Mouse (Mus musculus): ENCODE data around the gene Hacd2. TPM values are rescaled to one million over a fixed set of nuclear protein-coding genes. Genes with fewer than 3 reads are reported as not detected.

Gene Hacd2
- polyA plus RNA-seq, 1 experiment from 2014 or later, result 120 TPM

- H3K9ac ChIP-seq, result no peak overlapping the region
These were observed 98.4 kb downstream of the Hacd2 start for GRCm38 (mm10) chr16:35120603-35121002.

GRCm38 (mm10) chr16:35127270-35127669, 105.0 kb downstream of the Hacd2 start:
- Histone ChIP-seq H3K9ac (no peak overlapping the region), H3K9me3 (replicated peaks) (no peaks in the 10 kb centered on the region), H3K27me3 (no peaks in the 10 kb centered on the region), H3K36me3 (no peaks in the 10 kb centered on the region), H3K4me2 (replicated peaks) (no peak overlapping the region), H3K4me1 (no peaks in the 10 kb centered on the region), H3K27ac (replicated peaks) (0 out of 2 replicates have a peak overlapping the region, but pooled peaks have one; percentile 17), H3K4me3 (replicated peaks) (no peak overlapping the region)
- WGBS, result 58% methylated on average over 5 of the region's 5 CpGs
- no peak for ATAC-seq (ENCODE audit: insufficient number of reproducible peaks, low FRiP score, low TSS enrichment, low read depth)

More at GRCm38 (mm10) chr16:35120603-35121002, 98.4 kb downstream of the Hacd2 start:
- ATAC-seq (ENCODE audit: insufficient number of reproducible peaks, low FRiP score, low TSS enrichment, low read depth), result no peak
- Histone ChIP-seq H3K4me2 (replicated peaks) (no peak overlapping the region), H3K27ac (replicated peaks) (no peak overlapping the region), H3K9me3 (replicated peaks) (no peaks in the 10 kb centered on the region), H3K36me3 (no peaks in the 10 kb centered on the region), H3K4me1 (peaks cover 13% of the 10 kb centered on the region), H3K27me3 (no peaks in the 10 kb centered on the region), H3K4me3 (replicated peaks) (no peak overlapping the region)
- 70% methylated on average over 4 of the region's 4 CpGs for WGBS

- Histone ChIP-seq H3K36me3 (no peaks in the 10 kb centered on the region), H3K4me2 (replicated peaks) (no peak overlapping the region), H3K9me3 (replicated peaks) (no peaks in the 10 kb centered on the region), H3K27me3 (no peaks in the 10 kb centered on the region), H3K4me3 (replicated peaks) (no peak overlapping the region), H3K4me1 (no peaks in the 10 kb centered on the region), H3K27ac (replicated peaks) (no peak overlapping the region), H3K9ac (no peak overlapping the region)
- WGBS, result 73% methylated on average over 3 of the region's 3 CpGs
- ATAC-seq (ENCODE audit: insufficient number of reproducible peaks, low FRiP score, low TSS enrichment, low read depth), result no peak
These were observed 107.9 kb downstream of the Hacd2 start for GRCm38 (mm10) chr16:35130172-35130571.

- H3K9ac ChIP-seq, result no peak overlapping the region
- no peaks in the 10 kb centered on the region for H3K27me3 ChIP-seq
- peaks cover 10% of the 10 kb centered on the region for H3K4me1 ChIP-seq
- no peaks in the 10 kb centered on the region for H3K36me3 ChIP-seq
- H3K9me3 ChIP-seq (replicated peaks), result no peaks in the 10 kb centered on the region
- no peak overlapping the region for H3K27ac ChIP-seq (replicated peaks)
- ATAC-seq (ENCODE audit: insufficient number of reproducible peaks, low FRiP score, low TSS enrichment, low read depth), result no peak
- H3K4me3 ChIP-seq (replicated peaks), result no peak overlapping the region
- WGBS, result 56% methylated on average over 6 of the region's 6 CpGs
- H3K4me2 ChIP-seq (replicated peaks), result no peak overlapping the region
These were observed 117.2 kb downstream of the Hacd2 start for GRCm38 (mm10) chr16:35139416-35139815.

GRCm38 (mm10) chr16:35139873-35140619, 117.8 kb downstream of the Hacd2 start:
- Histone ChIP-seq H3K9ac (no peak overlapping the region), H3K27ac (replicated peaks) (no peak overlapping the region), H3K4me3 (replicated peaks) (no peak overlapping the region), H3K4me2 (replicated peaks) (peak overlapping the region; percentile 29), H3K9me3 (replicated peaks) (no peaks in the 10 kb centered on the region), H3K27me3 (no peaks in the 10 kb centered on the region), H3K4me1 (peaks cover 10% of the 10 kb centered on the region), H3K36me3 (no peaks in the 10 kb centered on the region)
- 17% methylated on average over 11 of the region's 11 CpGs for WGBS
- ATAC-seq (ENCODE audit: insufficient number of reproducible peaks, low FRiP score, low TSS enrichment, low read depth), result peak; percentile 39

GRCm38 (mm10) chr16:35140620-35140975, 118.4 kb downstream of the Hacd2 start:
- WGBS, result 28% methylated on average over 9 of the region's 9 CpGs
- H3K27me3 ChIP-seq, result no peaks in the 10 kb centered on the region
- no peak overlapping the region for H3K9ac ChIP-seq
- ATAC-seq (ENCODE audit: insufficient number of reproducible peaks, low FRiP score, low TSS enrichment, low read depth), result no peak
- no peaks in the 10 kb centered on the region for H3K36me3 ChIP-seq
- H3K4me2 ChIP-seq (replicated peaks), result peak overlapping the region; percentile 29
- H3K9me3 ChIP-seq (replicated peaks), result no peaks in the 10 kb centered on the region
- no peak overlapping the region for H3K27ac ChIP-seq (replicated peaks)
- H3K4me3 ChIP-seq (replicated peaks), result no peak overlapping the region
- peaks cover 10% of the 10 kb centered on the region for H3K4me1 ChIP-seq

GRCm38 (mm10) chr16:35141839-35142238, 119.6 kb downstream of the Hacd2 start:
- Histone ChIP-seq H3K4me3 (replicated peaks) (no peak overlapping the region), H3K9me3 (replicated peaks) (no peaks in the 10 kb centered on the region), H3K4me2 (replicated peaks) (no peak overlapping the region), H3K27ac (replicated peaks) (no peak overlapping the region), H3K27me3 (no peaks in the 10 kb centered on the region), H3K9ac (no peak overlapping the region), H3K4me1 (peaks cover 10% of the 10 kb centered on the region), H3K36me3 (no peaks in the 10 kb centered on the region)
- ATAC-seq (ENCODE audit: insufficient number of reproducible peaks, low FRiP score, low TSS enrichment, low read depth), result no peak
- 71% methylated on average over 8 of the region's 8 CpGs for WGBS

- Histone ChIP-seq H3K27ac (replicated peaks) (no peak overlapping the region), H3K9ac (no peak overlapping the region), H3K36me3 (no peaks in the 10 kb centered on the region), H3K4me3 (replicated peaks) (no peak overlapping the region), H3K9me3 (replicated peaks) (no peaks in the 10 kb centered on the region), H3K4me1 (no peaks in the 10 kb centered on the region), H3K27me3 (peaks cover 9% of the 10 kb centered on the region), H3K4me2 (replicated peaks) (no peak overlapping the region)
- no peak for ATAC-seq (ENCODE audit: insufficient number of reproducible peaks, low FRiP score, low TSS enrichment, low read depth)
- WGBS, result 24% methylated on average over 4 of the region's 4 CpGs
These were observed 123.9 kb downstream of the Hacd2 start for GRCm38 (mm10) chr16:35146153-35146552.

- WGBS, result 9% methylated on average over 12 of the region's 12 CpGs
- Histone ChIP-seq H3K27me3 (peaks cover 68% of the 10 kb centered on the region), H3K27ac (replicated peaks) (no peak overlapping the region), H3K9ac (no peak overlapping the region), H3K9me3 (replicated peaks) (no peaks in the 10 kb centered on the region), H3K4me3 (replicated peaks) (no peak overlapping the region), H3K4me2 (replicated peaks) (0 out of 2 replicates have a peak overlapping the region, but pooled peaks have one; percentile 96), H3K36me3 (no peaks in the 10 kb centered on the region), H3K4me1 (peaks cover 36% of the 10 kb centered on the region)
- ATAC-seq (ENCODE audit: insufficient number of reproducible peaks, low FRiP score, low TSS enrichment, low read depth), result no peak
These were observed 131.0 kb downstream of the Hacd2 start for GRCm38 (mm10) chr16:35153146-35153755.

GRCm38 (mm10) chr16:35154245-35154640, 132.0 kb downstream of the Hacd2 start:
- Histone ChIP-seq H3K9me3 (replicated peaks) (no peaks in the 10 kb centered on the region), H3K36me3 (no peaks in the 10 kb centered on the region), H3K4me1 (peaks cover 38% of the 10 kb centered on the region), H3K4me2 (replicated peaks) (peak overlapping the region; percentile 96), H3K4me3 (replicated peaks) (peak overlapping the region; percentile 72), H3K27ac (replicated peaks) (peak overlapping the region; percentile 69; the same call in 1 of the 2 replicates), H3K27me3 (peaks cover 68% of the 10 kb centered on the region), H3K9ac (peak overlapping the region; percentile 50)
- under 1% methylated on average over 29 of the region's 29 CpGs for WGBS
- peak; percentile 53 for ATAC-seq (ENCODE audit: insufficient number of reproducible peaks, low FRiP score, low TSS enrichment, low read depth)

GRCm38 (mm10) chr16:35154641-35155390, 132.6 kb downstream of the Hacd2 start, which contains the start of gene Adcy5:
Adcy5 (plus strand) TSS chr16:35154877.
- peaks cover 68% of the 10 kb centered on the region for H3K27me3 ChIP-seq
- WGBS, result under 1% methylated on average over 56 of the region's 104 CpGs
- peak within 1 kb of the TSS; percentile 72 for H3K4me3 ChIP-seq (replicated peaks)
- H3K4me1 ChIP-seq, result peaks cover 44% of the 10 kb centered on the region
- H3K36me3 ChIP-seq, result no peaks in the 10 kb centered on the region
- H3K27ac ChIP-seq (replicated peaks), result peak within 1 kb of the TSS; percentile 69
- peak within 1 kb of the TSS; percentile 50 for H3K9ac ChIP-seq
- no peaks in the 10 kb centered on the region for H3K9me3 ChIP-seq (replicated peaks)
- peak within 1 kb of the TSS; percentile 96 for H3K4me2 ChIP-seq (replicated peaks)
- ATAC-seq (ENCODE audit: insufficient number of reproducible peaks, low FRiP score, low TSS enrichment, low read depth), result peak; percentile 63

Measured in embryonic facial prominence, embryonic 15.5 days (tissue).